Mouse (Mus musculus): ENCODE results near the gene Gfm1.
A peak's percentile ranks its signal among the peaks of the same experiment; 100 is the strongest.

Gfm1 gene

DNA sequence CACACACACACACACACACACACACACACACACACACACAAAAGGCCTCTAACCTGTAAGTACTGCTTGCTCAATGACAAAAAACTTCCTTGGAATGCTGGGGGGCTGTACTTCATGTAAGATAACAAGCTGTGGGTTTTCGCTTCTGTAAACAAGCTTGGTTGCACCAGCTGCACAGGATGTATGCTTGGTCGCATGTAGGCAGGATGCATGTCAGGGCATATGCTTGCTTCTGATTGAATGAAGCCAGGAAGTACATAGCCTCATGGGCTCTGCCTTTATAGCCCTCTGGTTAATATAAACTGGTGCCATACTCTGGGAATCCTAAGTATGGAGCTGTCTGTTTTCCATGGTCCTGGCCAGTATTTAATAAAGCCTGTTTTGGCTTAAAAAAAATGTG is 68.1 kb downstream of the Gfm1 start:
- DNase-seq (ENCODE audit: low spot score) = no peak

DNA sequence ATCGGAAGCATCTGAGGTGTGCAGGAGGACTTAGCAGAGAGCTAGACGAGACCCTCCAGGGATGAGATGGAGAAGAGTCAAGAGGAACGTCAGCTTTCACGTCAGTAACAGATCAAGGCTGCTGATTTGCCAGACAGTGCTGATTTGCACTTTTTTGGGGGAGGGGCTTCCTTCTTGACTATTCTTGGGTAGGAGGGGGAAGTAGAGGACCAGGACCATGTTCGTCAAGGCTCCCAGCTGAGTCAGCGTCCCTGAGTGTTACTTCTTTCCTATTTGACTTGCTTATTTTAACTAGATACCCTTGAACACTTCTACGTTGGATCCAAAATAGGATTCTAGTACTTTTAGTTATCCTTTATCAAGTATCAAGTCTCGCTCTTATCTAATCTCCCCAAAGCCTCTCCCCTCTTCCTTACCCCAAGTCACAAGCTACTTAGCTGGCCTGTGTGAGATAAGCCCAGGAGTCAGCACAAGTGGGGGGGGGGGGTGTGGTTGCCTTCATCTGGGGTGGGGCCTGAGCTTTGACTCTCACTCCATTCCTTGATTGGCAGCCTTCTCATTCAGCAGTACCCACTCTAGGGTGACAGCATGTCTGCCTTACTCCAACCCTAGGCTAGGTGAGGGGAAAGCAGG is 69.0 kb downstream of the Gfm1 start:
- DNase-seq (ENCODE audit: low spot score) = no peak

DNA sequence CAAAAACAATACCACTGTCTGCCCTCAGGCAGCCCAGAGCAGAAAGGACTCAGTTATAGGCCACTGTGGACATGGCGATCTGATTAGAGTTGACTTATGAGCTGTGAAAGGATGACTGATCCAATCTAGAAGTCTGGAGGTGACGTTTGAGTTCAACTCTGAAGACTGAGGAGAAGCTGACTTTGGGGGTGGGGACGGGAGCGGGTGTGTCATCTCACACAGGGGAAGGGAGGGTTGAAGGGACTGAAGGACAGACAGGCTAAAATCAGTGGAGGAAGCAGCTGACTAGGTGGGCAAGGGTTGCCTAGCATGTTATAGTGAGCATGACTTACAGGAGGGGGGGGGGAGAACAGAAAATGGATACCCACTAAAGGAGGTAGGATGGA is 69.5 kb downstream of the Gfm1 start:
- DNase-seq (ENCODE audit: low spot score) = no peak

DNA sequence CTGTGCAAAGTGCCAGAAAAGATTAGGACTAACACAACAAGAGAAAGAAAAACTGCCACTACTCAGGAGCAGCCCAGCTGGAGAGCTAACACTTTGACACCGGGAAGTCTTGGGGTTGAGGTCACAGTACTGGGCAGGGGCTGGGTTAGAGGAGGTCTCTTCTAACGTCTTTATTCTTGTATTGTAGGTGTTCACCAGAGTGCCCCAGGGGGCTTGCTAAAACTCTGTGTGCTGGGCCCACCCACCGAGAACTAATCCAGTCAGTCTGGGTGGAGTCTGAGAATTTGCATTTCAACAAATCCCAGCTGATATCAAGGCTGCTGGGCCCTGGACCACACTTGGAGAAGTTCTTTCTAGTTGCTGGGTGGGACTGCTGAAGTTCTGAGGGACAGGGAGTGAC is 74.0 kb downstream of the Gfm1 start:
- no peak for DNase-seq (ENCODE audit: low spot score)

DNA sequence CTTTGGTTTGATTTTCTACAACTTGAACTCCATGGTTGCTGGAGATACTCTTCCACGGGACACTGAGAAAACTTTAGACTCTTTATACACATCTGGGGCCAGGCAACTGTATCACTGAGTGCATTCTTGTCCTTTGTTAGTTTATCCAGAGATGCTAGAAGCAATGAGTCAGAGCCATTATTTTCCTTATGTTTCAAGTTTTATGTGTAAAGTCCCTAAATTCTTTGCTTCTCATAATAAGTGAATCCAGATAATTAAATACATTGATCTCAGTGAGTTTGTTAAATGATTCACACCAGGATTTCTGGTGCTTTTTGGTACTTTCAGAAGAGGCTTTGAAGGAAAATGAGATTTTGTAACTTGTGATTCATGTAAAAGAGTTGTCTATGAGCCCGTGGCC is 75.4 kb downstream of the Gfm1 start:
- DNase-seq (ENCODE audit: low spot score) = no peak

DNA sequence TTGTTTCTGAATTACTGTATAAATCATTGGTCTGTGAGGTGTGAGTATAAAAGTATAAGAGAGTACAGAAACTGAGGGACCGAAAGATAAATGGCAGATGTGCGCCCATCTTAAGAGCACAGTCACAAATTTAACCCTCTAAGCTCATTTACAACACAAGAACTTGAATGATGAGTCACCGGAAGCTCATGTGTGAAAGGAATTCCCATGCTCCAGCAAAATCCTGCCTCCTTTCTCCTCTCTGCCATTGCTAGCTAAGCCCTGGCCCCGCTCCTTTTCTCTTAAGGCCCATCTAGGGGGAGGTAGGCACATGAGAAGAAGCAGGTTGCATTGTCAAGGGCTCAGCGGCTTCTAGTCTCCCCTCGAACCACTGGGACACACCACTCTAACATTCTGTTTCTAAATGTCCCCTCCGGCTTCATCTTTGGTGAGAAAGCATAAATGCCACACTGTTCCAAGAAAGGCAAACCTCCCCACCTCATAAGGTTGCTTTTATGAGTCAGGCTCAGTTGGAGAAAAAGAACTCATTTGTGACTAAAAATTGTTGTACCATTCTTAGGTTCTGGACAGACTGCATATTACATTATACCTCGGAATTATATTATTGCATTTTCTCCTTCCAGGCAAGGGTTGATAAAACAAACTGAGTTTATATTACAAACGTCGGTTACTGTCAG is 78.5 kb downstream of the Gfm1 start:
- no peak for DNase-seq (ENCODE audit: low spot score)

DNA sequence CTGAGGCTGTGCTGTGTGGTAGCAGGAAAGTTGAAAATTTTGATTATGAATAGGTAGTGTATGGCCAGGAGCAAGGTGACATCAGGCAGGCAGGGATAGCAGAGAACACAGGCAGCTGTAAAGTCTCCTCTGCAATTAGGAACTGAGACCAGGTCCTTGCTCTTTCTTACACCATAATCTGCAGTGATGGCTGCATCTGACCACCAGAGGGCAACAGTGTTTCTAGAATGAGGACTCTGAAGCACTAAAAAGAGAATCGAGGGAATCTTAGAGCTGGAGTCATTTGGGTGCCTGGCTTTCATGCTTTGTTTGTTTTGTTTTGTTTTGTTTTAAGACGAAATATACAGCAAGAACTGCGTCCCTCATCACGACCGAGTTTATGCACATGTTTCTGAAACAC is 82.9 kb downstream of the Gfm1 start:
- peak; percentile 55 for DNase-seq (ENCODE audit: low spot score)

DNA sequence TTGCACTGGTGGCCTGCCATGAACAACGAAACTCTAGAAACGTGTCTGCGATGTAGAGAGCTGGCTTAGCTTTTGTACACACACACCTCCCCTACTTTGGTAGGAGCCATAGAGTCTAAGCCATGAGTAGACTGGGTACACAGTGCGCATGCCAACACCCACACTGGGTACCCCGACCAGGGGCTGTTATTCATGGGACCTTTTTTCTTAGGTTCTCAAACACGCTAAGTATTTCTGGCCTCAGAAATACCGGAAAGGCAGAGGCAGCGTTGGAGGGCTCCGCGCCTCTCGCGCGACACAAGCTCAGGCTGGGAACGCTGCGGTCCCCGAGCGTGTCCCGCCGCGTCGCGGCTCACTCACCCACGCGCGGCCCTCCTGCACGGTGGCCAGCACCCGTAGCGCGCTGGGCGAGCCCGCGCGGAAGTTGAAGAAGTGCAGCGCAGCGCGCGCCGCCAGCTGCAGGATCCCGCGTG is 84.9 kb downstream of the Gfm1 start:
- peak; percentile 15 for DNase-seq (ENCODE audit: low spot score)

DNA sequence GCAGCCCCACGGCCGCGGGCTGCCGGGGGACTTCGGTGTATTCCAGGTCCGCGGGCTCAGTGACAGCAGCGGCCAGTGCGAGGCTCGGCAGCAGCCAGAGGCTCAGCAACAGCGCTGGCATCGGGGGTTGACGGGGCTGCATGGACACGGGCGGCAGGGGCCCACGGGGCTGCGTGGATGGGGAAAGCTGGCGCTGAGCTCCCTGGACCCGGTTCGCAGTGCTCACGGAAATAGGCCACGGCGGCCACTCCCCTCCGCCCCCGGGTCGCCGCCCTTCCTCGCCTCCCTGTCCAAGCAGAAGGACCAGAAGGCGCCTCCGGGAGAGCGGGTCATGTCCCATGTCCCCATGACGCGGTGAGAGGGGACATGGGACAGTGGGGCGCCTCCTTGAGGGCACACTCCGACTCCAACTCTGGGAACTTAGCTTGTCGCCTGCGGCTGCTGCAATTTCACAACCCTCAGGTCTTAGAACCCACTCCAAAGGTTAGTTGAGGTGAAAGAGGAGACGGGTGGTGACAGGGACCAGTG is 85.4 kb downstream of the Gfm1 start, which contains the start of gene Rarres1:
Gene Rarres1, minus strand, starts transcription at position 250 of the 528 bp plus-strand sequence.
- peak; percentile 16 for DNase-seq (ENCODE audit: low spot score)

DNA sequence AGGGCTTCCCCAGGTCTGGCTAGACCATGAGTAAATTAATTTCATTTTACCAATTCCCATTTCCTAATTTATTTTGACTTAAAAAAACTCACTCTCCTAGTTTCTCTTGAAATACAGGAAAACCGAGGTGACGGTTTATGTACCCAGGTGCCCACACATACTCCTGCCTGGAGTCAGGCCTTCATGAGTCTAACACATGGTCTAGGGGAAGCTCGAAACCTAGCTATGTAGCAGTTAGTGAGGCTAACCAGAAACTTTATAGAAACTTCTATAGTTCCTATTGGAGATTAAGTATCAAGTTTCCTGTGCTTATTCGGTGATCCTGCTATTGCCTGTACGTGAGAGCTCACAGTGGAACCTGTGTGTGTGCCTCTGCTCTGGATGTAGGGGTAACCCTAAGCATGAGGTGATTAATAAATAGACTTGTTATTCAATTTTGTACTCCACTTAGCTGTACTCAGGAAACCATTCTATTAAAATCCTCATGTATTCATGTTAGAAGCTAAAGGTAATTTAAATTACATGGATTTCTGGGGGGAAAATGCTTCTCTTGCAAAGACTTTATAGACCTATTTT is 90.8 kb downstream of the Gfm1 start:
- no peak for DNase-seq (ENCODE audit: low spot score)

DNA sequence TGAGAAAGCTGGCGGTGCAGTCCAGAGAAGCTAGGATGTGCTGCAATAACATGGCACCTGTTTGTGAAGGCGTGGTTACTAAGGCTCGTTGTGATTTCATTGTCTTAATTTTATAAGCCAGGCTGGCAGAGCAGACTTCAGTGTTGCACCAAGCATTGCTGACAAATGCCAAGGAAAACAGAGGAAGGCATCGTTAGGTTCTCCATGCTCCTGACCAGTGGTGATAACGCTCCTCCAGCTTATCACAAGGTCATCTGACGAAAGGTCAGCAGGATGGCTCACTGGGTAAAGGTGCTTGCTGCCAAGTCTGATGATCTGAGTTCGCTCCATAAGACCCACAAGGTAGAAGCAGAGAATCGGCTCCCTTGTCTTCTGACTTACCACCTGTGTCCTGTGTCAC is 92.8 kb downstream of the Gfm1 start:
- no peak for DNase-seq (ENCODE audit: low spot score)

DNA sequence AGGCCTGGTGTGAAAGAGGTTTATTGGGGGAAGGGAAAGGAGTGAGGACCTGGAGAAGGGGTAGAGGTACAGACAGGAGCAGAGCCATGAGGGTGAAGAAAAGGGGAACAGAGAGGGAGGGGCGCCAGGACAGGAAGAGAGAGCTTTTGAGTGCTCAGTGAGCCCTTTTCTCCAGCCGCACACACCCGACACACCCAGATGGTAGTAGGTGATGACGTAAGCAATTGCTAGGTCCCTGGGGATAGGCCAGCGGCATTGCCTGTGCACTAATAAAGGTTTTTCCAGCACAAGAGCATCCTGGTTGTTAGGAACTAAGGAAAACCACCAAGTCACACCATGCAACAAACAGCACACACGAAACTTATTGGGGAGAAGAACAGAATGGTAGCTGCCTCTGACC is 94.9 kb downstream of the Gfm1 start:
- no peak for DNase-seq (ENCODE audit: low spot score)
